Mouse (Mus musculus) limb, embryonic 11.5 days (tissue): Measurements from ENCODE around the gene Ndufs1. TPM values are rescaled to one million over a fixed set of nuclear protein-coding genes. Genes with fewer than 3 reads are reported as not detected.

Experiments
- ATAC-seq: fragments of 200-750 bp; cut with Nextera tagmentation; 2 replicates; pipeline ENCODE4 v1.8.0; 2017; ENCODE audit warnings: low read depth; ENCODE audit not compliant: insufficient number of reproducible peaks, low FRiP score, low TSS enrichment
- DNase-seq: peaks from one replicate; pipeline ENCODE4 v3.0.0-alpha.2; 2015; ENCODE audit warnings: low spot score
- H3K27ac ChIP-seq: fragments of 300-500 bp; sonication (generic); replicated peaks from 2 replicates; pipeline ENCODE4 v1.5.1; 2014; ENCODE audit warnings: low read depth, mild to moderate bottlenecking, low read length
- H3K27me3 ChIP-seq: fragments of 300-500 bp; sonication (generic); 2 replicates; pipeline ENCODE4 v1.6.1; 2014; ENCODE audit warnings: mild to moderate bottlenecking, low read length, mixed read lengths; ENCODE audit not compliant: control insufficient read depth, insufficient read depth
- H3K36me3 ChIP-seq: fragments of 300-500 bp; sonication (generic); 2 replicates; pipeline ENCODE4 v1.6.1; 2014; ENCODE audit warnings: mild to moderate bottlenecking, low read length, moderate library complexity, mixed read lengths; ENCODE audit not compliant: control insufficient read depth, insufficient read depth
- H3K4me1 ChIP-seq: fragments of 300-500 bp; sonication (generic); 2 replicates; pipeline ENCODE4 v1.6.1; 2014; ENCODE audit warnings: low read length, mixed read lengths; ENCODE audit not compliant: control insufficient read depth, insufficient read depth
- H3K4me2 ChIP-seq: fragments of 300-500 bp; sonication (generic); 2 replicates; pipeline ENCODE4 v1.6.1; 2014; ENCODE audit warnings: low read depth, mild to moderate bottlenecking, moderate library complexity; ENCODE audit not compliant: severe bottlenecking
- H3K4me3 ChIP-seq: fragments of 300-500 bp; sonication (generic); 2 replicates; pipeline ENCODE4 v1.5.1; 2014; ENCODE audit warnings: low read depth, low read length
- H3K9ac ChIP-seq: fragments of 300-500 bp; sonication (generic); 2 replicates; pipeline ENCODE4 v1.6.1; 2014; ENCODE audit warnings: mild to moderate bottlenecking, low read length
- H3K9me3 ChIP-seq: fragments of 300-500 bp; sonication (generic); 2 replicates; pipeline ENCODE4 v1.6.1; 2016; ENCODE audit warnings: low read length; ENCODE audit not compliant: control insufficient read depth
- WGBS: fragments of 180-500 bp; shearing (Covaris S2); extraction: QIAGEN DNeasy Blood & Tissue Kit; methylation state at CpG from one replicate; pipeline ENCODE4 v1.1.7; 2014; 5-methylcytosine and 5-hydroxymethylcytosine counted together
- polyA plus RNA-seq: library from polyadenylated mRNA; unstranded; fragments of >200 nt; fragmentation: Nextera tagmentation; extraction: Ambion mirVana; gene quantifications from 2 replicates; pipeline ENCODE4 v1.2.1, GENCODE M21; 2014

Gene Ndufs1
- polyA plus RNA-seq, 1 experiment from 2014 or later: 154 TPM

DNA sequence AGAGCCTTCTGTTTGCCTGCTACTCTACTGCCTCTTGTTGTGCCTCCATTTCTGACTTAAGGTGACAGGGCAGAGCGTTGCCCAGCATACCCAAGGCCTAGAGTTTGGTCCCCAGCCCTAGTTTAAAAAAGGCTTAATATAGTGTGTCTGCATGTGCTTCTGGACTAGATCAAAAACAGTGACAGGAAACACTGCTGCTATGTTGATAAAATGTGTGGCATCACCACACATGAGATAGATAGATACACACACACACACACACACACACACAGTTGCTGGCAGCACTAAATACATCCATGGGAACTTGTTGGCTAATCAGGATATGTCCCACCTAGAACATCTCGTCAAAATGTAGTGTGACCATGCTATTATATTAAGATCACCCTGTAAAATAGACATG, 56.3 kb downstream of the Ndufs1 start:
- no peaks in the 10 kb centered on the region for H3K27me3 ChIP-seq
- no peak for DNase-seq
- no peak overlapping the region for H3K4me3 ChIP-seq
- 94% methylated on average over 2 of the region's 2 CpGs for WGBS
- no peak overlapping the region for H3K4me2 ChIP-seq
- H3K4me1 ChIP-seq: no peaks in the 10 kb centered on the region; the same call in 1 of the 2 replicates
- H3K9ac ChIP-seq: no peak overlapping the region
- no peak for ATAC-seq
- H3K36me3 ChIP-seq: peaks cover 20% of the 10 kb centered on the region
- H3K27ac ChIP-seq: no peak overlapping the region
- H3K9me3 ChIP-seq: no peaks in the 10 kb centered on the region

DNA sequence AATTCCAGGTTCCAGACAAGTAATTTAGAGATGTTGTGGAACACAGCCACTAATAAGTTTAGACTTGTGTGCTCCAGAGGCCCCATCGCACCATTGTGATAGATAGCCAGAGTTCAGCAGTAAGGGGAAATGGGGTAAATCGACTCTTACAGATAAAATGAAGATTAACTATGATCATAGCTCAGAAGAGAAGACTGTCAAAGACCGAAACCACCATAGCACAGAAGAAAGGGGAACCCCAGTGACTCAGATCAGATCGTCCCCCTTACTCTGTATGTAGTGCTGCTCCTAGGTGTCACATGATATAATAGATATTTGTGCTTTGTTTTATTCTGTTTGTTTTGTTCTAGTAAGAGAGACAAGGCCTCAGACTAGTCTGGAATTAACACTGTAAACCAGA, 57.0 kb downstream of the Ndufs1 start:
- Histone ChIP-seq H3K9ac (no peak overlapping the region), H3K4me1 (no peaks in the 10 kb centered on the region; the same call in 1 of the 2 replicates), H3K9me3 (no peaks in the 10 kb centered on the region), H3K27ac (no peak overlapping the region), H3K36me3 (peaks cover 20% of the 10 kb centered on the region), H3K4me2 (no peak overlapping the region), H3K4me3 (no peak overlapping the region), H3K27me3 (no peaks in the 10 kb centered on the region)
- WGBS: 93% methylated on average over 4 of the region's 4 CpGs
- no peak for DNase-seq
- ATAC-seq: no peak

DNA sequence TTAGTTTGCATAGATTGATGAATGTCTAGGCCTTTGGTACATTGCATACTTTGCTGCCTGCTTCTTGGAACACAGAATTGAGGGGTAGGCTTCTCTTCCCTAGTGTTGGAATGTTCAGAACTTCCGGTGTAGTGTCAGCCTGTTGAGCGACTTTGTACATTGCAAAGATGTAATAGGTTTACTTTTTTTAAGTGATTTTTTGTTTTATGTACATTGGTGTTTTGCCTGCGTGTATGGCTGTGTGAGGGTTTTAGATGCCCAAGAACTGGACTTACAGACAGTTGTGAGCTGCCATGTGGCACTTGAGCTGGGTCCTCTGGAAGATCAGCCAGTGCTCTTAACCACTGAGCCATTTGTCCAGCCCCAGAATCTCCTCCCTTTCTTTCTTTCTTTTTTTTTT, 61.1 kb downstream of the Ndufs1 start:
- Histone ChIP-seq H3K9me3 (no peaks in the 10 kb centered on the region), H3K4me1 (peaks cover 5% of the 10 kb centered on the region), H3K9ac (no peak overlapping the region), H3K27me3 (no peaks in the 10 kb centered on the region), H3K4me3 (peak overlapping the region; percentile 91), H3K27ac (no peak overlapping the region), H3K4me2 (peak overlapping the region; percentile 88), H3K36me3 (peaks cover 11% of the 10 kb centered on the region; the same call in 1 of the 2 replicates)
- WGBS: 75% methylated on average over 3 of the region's 3 CpGs
- ATAC-seq (no peak), DNase-seq (no peak)

- H3K27ac ChIP-seq: peak overlapping the region; percentile 100; the same call in 1 of the 2 replicates
- H3K4me3 ChIP-seq: peak overlapping the region; percentile 91
- DNase-seq (no peak), ATAC-seq (no peak)
- no peaks in the 10 kb centered on the region for H3K9me3 ChIP-seq
- peak overlapping the region; percentile 88 for H3K4me2 ChIP-seq
- WGBS: 42% methylated on average over 4 of the region's 4 CpGs
- no peaks in the 10 kb centered on the region for H3K27me3 ChIP-seq
- peaks cover 5% of the 10 kb centered on the region for H3K4me1 ChIP-seq
- H3K36me3 ChIP-seq: peaks cover 7% of the 10 kb centered on the region; the same call in 1 of the 2 replicates
- 0 out of 2 replicates have a peak overlapping the region, but pooled peaks have one; percentile 14 for H3K9ac ChIP-seq
Measured at GRCm38 (mm10) chr1:63115096-63115495, 61.5 kb downstream of the Ndufs1 start.

DNA sequence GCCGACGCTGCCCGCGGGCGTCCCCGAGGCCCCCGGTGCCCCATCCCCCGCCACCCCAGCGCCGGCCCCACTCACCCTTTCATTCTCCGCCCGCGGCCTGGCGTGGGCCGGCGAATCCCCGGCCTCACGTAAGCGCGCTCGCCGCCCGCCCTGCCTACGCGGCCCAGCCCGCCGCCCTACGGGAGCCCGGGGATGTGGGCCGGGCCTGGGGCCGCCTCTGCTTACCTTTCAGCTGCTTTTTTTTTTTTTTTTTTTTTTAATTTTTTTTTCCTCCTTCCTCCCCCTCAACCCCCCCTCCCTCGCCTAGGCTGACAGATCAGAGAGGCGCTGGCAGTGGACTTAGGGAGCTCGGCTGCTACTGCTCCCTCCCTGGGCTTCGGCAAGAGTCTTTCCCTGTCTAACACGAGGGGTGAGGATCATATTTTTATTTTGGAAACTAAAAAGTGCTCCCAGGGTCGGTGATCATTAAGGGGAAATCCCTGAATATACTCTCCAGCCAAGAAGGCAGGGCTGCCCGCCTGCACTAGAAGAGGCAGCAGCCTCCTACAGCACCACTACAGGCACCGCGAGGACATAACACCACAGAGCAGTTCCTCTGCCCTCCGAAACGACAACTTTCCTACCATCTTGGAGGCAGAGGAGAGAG, 62.4 kb downstream of the Ndufs1 start, which contains the start of gene Ino80d:
TSS of gene Ino80d (minus strand) at position 532 of the 646 bp plus-strand sequence.
- Histone ChIP-seq H3K27me3 (no peaks in the 10 kb centered on the region), H3K9me3 (no peaks in the 10 kb centered on the region), H3K27ac (peak within 1 kb of the TSS; percentile 100), H3K4me1 (peaks cover 5% of the 10 kb centered on the region), H3K4me2 (peak within 1 kb of the TSS; percentile 88), H3K4me3 (peak within 1 kb of the TSS; percentile 91), H3K36me3 (0 out of 2 replicates have a peak, but pooled peaks cover 2% of the 10 kb centered on the region), H3K9ac (peak within 1 kb of the TSS; percentile 100)
- whole genome bisulfite sequencing: under 1% methylated on average over 40 of the region's 42 CpGs
- ATAC-seq (peak; percentile 84), DNase-seq (peak; percentile 82)

DNA sequence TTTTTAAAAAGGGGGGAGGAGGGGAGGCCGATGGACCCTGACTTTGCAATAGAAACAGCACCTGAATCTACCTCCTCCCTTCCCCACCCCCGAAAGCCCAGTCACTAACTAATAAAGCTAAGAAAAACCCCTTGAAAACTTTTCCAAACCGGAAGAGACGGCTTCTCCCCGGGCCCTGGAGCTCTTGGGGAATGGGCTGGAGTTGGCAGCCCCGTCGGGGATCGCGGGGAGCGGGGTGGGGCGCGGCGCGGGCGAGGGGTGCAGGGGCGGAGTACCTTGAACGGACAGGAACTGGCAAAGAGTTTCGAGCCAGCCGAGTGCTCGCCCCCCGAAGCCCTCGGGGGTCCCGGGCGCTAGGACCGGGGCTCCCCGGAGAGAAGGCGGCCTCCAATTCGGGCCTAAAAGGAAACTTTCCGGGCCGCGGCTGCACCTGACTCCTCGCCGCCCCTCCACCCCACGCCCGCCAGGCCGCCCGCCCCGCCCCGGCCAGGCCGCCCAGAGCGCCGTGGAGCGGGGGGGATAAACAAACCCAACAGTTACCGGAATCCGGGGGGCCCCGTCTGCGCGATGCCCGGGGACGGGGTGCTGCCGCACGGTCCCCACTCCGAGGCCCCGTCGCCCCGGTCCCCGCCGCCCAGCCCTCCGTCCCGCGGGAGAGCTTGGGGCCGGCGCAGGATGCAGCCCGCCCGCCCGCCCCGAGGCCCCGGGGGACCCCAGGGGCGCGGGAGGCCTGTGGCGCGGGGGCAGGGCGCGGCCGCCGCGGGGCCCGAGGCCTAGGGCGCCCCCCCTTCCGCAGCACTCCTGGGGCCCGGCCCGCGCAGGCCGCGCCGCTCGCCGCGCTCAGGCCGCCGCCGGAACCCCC, 63.1 kb downstream of the Ndufs1 start:
- Histone ChIP-seq H3K27me3 (no peaks in the 10 kb centered on the region), H3K4me3 (peak overlapping the region; percentile 91), H3K9me3 (no peaks in the 10 kb centered on the region), H3K9ac (peak overlapping the region; percentile 100), H3K4me1 (peaks cover 5% of the 10 kb centered on the region), H3K27ac (peak overlapping the region; percentile 100), H3K36me3 (no peaks in the 10 kb centered on the region), H3K4me2 (peak overlapping the region; percentile 88)
- peak; percentile 63 for DNase-seq
- WGBS: 0% methylated on average over 63 of the region's 92 CpGs
- ATAC-seq: peak; percentile 24; the same call in 1 of the 2 replicates

DNA sequence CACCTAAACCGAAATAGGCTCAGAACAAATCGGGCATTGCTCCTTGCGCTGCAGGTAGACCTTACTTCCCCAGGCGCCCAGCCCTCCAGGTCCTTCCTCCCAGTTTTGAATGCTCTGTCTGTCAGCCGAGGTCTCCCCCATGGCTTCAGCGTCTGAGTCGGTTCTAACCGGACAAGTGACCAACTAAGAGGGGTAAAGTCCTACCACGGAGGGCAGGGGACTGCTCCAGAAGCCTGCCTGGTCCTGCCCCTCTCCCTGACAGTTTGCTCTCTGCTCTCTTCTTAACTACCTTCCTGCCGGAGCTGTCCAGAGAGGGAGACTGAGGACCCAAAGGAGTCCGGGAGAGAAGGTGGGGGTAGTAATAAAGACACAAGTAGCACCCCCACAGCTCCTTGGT, 63.8 kb downstream of the Ndufs1 start:
- WGBS: 3% methylated on average over 11 of the region's 11 CpGs
- DNase-seq: peak; percentile 48
- H3K36me3 ChIP-seq: no peaks in the 10 kb centered on the region
- peak overlapping the region; percentile 100 for H3K27ac ChIP-seq
- H3K4me2 ChIP-seq: peak overlapping the region; percentile 88
- H3K4me1 ChIP-seq: peaks cover 5% of the 10 kb centered on the region
- H3K9me3 ChIP-seq: no peaks in the 10 kb centered on the region
- no peaks in the 10 kb centered on the region for H3K27me3 ChIP-seq
- H3K4me3 ChIP-seq: peak overlapping the region; percentile 91
- peak; percentile 19; the same call in 1 of the 2 replicates for ATAC-seq
- H3K9ac ChIP-seq: peak overlapping the region; percentile 100

- DNase-seq (no peak), ATAC-seq (no peak)
- no peaks in the 10 kb centered on the region for H3K36me3 ChIP-seq
- no peaks in the 10 kb centered on the region for H3K27me3 ChIP-seq
- peak overlapping the region; percentile 91 for H3K4me3 ChIP-seq
- peak overlapping the region; percentile 88 for H3K4me2 ChIP-seq
- peak overlapping the region; percentile 100 for H3K9ac ChIP-seq
- no peak overlapping the region for H3K27ac ChIP-seq
- 52% methylated on average over 8 of the region's 8 CpGs for WGBS
- peaks cover 5% of the 10 kb centered on the region for H3K4me1 ChIP-seq
- no peaks in the 10 kb centered on the region for H3K9me3 ChIP-seq
Measured at GRCm38 (mm10) chr1:63112151-63112864, 64.3 kb downstream of the Ndufs1 start.
